Mouse (Mus musculus): ENCODE data around the gene Gabrr2.

Gabrr2 gene

DNA sequence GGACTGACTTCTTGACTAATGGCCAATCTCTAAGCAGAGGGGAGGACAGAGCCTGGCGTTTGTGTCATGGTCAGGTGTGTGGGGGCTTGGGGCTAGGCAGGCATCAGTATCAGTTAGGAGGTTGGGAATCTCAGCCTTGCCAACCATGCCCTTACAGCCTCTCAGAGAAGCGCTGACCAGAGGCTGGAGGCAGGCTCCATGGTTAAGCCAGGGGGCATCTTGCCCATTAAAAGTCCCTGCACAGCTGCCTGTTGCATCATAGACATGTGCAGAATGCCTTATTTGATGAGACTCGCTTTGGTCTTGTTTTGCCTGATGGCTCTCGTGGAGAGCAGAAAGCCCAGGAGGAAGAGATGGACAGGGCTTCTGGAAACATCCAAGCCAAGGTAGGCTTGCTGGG is at the start of gene Gabrr2:
Gabrr2 (plus strand) TSS at position 19 of the 400 bp plus-strand sequence.
- DNase-seq (ENCODE audit: low spot score): no peak

- DNase-seq (ENCODE audit: low spot score): peak; percentile 57
These were observed 44.3 kb upstream of the Gabrr2 start for GRCm38 (mm10) chr4:33018361-33018999.

GRCm38 (mm10) chr4:33024420-33024819 is 38.4 kb upstream of the Gabrr2 start:
- DNase-seq (ENCODE audit: low spot score): no peak

DNA sequence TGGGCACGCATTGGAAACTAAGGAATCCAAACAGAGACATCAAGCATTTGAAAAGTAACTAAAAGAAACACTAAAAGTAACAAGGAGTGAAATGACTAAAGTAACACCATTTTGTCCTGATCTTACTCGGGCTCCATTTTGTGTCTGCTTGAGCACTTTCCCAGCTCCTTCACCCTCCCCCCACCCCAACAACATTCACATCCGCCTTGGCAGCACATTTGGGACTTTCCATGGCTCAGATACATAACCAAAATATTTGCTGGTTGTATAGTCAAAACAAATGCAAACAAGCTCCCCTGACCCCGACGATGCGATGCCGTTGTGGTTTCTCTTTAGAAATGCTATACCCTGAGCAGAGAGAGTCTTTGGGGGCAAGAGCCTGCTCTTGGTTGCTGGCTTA is 33.7 kb upstream of the Gabrr2 start:
- DNase-seq (ENCODE audit: low spot score): no peak

DNA sequence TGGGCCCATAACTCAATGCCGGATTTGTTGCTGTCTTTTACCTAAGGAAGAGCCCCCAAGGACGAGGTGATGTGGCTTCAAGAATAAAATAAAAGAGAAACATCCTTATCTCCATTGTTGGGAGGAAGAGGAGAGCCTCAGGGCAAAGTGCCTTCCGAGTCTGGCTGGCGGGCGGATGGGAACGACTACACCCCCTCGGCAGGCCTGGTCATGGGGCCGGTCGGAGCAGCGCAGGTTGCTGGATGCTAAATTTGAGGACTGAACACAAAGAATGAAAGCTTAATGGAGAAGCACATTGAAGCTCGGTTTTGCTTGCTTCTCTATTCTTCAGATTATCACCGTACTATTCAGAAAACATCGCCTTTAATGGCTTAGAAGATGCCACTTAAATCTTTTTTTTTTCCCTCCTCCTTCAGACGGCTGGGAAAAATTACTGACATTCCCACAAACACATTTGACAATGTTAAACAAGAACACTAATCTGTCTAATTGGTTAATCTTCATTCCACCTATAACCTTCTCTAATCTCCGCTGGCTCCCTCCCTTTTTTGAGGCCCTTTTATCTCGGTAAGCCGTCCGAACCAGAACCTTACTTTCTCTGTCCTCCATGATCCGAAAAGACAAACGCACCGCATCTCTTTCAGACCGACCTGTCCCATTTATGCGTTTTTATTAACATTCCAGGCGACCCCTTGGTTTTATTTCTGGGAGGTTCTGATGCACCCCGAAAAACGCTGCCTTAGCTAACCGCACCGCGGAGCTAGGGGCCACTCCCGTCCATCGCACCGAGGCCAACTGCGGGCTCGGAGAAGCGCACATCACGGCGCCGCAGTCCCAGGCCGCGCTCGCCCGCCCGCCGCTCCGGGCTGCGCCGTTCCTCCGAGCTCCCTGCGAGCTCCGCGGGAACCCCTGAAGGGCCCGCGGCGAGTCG is 32.3 kb upstream of the Gabrr2 start:
- DNase-seq (ENCODE audit: low spot score): no peak

DNA sequence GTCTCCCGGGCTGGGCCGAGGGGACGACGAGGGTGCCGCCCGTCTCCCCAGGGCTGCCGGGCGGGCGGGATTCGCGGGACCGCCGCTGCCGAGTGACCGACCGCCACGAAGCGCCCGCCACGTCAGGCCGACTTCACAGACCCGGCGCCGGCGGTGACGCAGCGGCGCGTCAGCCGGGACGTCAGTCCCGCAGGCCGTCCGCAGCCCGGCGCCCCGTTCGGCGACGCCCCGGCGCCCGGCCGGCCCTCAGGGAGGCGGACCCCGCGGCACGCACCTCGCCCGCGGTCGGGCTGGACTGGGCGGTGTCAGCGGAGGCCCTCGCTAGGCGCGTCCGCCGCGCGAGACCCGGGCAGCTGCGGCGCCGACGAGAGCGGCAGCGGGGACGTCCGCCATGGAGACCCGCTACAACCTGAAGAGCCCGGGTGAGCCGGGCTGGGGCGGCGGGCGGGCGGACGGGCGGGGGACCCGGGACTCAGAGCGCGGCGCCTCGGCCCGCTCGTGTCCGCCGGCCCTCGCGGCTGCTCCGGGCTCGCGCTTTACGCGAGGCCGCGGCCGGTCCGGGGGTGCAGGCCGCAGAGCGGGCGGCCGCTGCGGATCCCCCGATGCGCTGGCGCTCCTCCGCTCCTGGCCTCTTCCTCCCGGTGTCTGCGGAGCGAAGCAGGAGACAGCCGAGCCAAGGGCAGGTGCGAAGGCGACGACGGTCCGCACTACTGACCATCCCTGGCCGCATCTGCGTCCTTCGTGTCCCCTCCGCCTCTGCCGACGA is 31.4 kb upstream of the Gabrr2 start, which contains the start of gene Ube2j1:
Ube2j1 (plus strand) TSS at position 222 of the 766 bp plus-strand sequence.
- DNase-seq (ENCODE audit: low spot score): peak; percentile 49

- no peak for DNase-seq (ENCODE audit: low spot score)
These were observed 30.8 kb upstream of the Gabrr2 start for GRCm38 (mm10) chr4:33032045-33032444.

GRCm38 (mm10) chr4:33033515-33033914 is 29.3 kb upstream of the Gabrr2 start:
- no peak for DNase-seq (ENCODE audit: low spot score)

DNA sequence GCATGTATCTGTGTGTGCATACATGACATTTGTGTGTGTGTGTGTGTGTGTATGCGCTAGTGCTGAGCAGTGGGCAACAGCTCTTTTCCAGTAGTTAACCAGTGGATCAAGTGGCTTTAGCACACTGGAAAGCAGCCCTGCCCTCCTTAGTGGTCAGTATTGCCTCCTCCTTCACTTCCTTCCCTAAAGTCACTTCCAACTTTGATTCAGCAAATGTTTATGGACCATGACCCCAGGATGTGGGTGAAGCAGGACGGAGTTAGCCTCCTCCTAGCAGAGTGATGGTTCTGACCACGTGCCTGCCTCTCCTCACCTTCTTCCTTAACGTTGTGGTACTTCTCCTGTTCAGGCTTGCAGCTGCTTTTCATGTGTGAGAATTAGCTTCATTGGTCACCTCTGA is 23.0 kb upstream of the Gabrr2 start:
- DNase-seq (ENCODE audit: low spot score): no peak

GRCm38 (mm10) chr4:33049601-33050000 is 13.2 kb upstream of the Gabrr2 start:
- DNase-seq (ENCODE audit: low spot score): no peak

DNA sequence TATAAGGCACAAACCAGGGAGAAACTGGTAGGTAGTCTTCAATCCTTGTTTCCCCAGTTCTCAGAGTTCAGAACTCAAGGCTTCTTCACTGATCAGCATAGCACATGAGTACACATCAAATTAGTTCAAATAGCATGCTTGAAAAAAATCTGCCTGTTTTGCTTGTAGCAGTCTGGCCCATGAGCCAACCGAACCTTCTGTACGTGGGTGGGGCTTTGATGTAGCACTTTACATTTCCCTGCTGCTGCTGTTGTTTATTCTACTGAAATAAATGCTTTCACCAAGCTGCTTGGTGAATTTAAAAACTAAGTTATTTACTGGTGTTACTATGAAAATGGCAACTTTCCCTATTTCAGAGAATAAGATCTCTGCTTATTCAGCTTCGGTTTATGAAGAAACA is 10.7 kb upstream of the Gabrr2 start:
- no peak for DNase-seq (ENCODE audit: low spot score)

DNA sequence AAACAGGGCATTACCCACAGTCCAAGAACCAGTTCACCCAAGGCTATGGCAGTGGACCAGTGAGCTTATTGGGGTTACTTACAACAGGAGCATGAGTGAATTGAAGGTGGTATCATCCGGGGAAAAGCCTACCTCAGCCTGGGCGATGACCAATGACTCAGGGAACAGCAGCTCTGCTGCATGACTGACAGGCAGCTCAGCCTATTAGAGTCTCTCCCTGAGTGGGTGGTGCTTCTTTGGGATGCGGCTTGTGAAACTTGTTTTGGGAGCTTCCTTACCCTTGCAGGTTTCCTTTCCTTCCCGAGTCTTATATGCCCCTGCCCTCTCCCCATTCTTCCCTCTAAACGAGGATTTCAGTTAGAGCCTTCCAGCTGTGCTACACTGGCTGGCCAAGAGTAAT is 10.1 kb upstream of the Gabrr2 start:
- DNase-seq (ENCODE audit: low spot score): no peak

GRCm38 (mm10) chr4:33054426-33054825 is 8.4 kb upstream of the Gabrr2 start:
- DNase-seq (ENCODE audit: low spot score): no peak

DNA sequence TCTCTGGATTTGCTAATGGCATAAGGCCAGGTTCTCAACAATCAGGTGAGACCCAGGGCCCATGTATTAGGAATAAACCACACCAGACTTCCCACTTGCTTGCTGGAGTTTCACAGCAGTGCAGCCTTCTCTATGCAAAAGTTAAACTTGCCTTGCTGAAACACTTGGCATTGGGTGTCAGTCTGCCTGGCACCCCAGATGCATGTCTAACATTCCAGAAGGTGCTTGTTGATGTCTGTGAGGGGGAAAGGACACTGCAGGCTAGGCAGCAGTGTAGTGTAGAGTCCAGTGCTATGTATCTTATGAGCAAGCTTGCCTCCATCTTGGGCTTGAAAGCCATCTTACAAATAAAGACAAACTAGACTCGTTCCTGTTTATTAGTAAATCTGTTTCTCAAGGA is 6.5 kb upstream of the Gabrr2 start:
- no peak for DNase-seq (ENCODE audit: low spot score)

GRCm38 (mm10) chr4:33057890-33058687 is 4.7 kb upstream of the Gabrr2 start:
- no peak for DNase-seq (ENCODE audit: low spot score)

- no peak for DNase-seq (ENCODE audit: low spot score)
These were observed 1.6 kb upstream of the Gabrr2 start for GRCm38 (mm10) chr4:33061158-33061557.

- DNase-seq (ENCODE audit: low spot score): no peak
These were observed 2.2 kb downstream of the Gabrr2 start for GRCm38 (mm10) chr4:33064986-33065385.

DNA sequence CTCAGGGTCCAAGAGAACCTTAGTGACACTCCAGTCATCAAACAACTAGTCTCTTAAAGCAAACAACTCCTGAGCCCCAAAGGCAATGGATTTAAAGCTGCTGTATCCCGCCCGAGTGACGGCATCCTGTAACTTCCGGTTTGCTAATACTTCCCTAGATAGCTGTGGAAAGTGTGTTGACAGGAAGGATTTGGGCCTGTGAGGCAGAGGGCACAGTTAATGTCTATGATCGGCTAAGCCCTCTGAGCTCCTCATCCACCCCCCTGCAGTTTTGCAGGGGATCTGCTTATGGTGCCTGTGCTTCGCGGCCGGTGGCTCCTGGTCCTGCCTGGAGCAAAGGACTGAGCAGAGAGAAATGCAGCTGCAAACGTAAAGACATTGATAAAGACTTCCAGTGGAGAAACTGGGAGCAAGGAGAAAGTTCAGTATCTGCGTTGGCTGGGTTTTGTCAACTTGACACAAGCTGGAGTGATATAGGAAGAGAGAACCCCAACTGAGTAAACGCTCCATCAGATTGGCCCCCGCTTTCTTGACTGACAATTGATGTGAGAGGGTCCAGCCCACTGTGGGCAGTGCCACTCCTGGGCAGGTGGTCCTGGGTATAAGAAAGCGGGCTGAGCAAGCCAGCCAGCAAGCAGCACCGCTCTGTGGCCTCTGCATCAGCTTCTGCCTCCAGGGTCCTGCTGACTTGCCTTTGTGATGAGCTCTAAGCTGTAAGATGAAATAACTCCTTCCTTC is 3.6 kb downstream of the Gabrr2 start:
- DNase-seq (ENCODE audit: low spot score): no peak

DNA sequence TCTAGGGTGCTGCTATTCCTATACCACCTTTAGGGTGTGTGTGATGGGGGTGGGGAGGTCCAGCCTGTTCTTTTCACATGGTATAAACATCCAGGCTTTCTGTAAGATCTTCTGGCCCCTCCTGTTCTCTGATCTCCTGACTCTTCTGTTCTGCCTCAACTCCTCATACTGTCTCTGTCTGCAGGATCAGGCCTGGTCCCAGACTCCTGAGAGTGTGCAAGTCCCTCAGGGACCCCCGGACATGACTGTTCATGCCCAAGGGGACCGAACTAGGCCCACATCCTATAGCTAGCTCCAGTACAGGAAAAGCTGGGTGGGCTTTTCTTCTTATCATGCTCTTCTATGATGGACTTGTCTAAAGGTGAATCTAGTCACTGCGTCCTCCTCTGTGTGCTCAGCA is 4.5 kb downstream of the Gabrr2 start:
- no peak for DNase-seq (ENCODE audit: low spot score)

GRCm38 (mm10) chr4:33067826-33068225 is 5.0 kb downstream of the Gabrr2 start:
- no peak for DNase-seq (ENCODE audit: low spot score)

- no peak for DNase-seq (ENCODE audit: low spot score)
These were observed 6.1 kb downstream of the Gabrr2 start for GRCm38 (mm10) chr4:33068894-33069293.
